Mouse (Mus musculus) neural tube, embryonic 10.5 days (tissue): Measurements from ENCODE around the gene Zfp984.
"Not testable (repeated sequence)": the region's sequence is repeated elsewhere in the genome, so short reads cannot be mapped to it uniquely, and the experiment has no call there.

Source experiments
- DNase-seq: peaks from one replicate; pipeline ENCODE4 v3.0.0-alpha.2; 2017; ENCODE audit warnings: low spot score; ENCODE audit errors: extremely low spot score

Zfp984 gene

GRCm38 (mm10) chr4:147809292-147809965 is at the start of gene Zfp984:
Zfp984 (minus strand) TSS chr4:147809788.
- DNase-seq = peak; percentile 64

GRCm38 (mm10) chr4:147850776-147851175 is 41.2 kb upstream of the Zfp984 start:
- no peak for DNase-seq

- DNase-seq = no peak
These were observed 39.0 kb upstream of the Zfp984 start for GRCm38 (mm10) chr4:147848584-147848991.

- DNase-seq = peak; percentile 63
These were observed 38.3 kb upstream of the Zfp984 start, which contains the start of gene Zfp933 for GRCm38 (mm10) chr4:147847614-147848583. Zfp933 (minus strand) TSS chr4:147848366.

- no peak for DNase-seq
These were observed 33.3 kb upstream of the Zfp984 start for GRCm38 (mm10) chr4:147842871-147843270.

GRCm38 (mm10) chr4:147839282-147839681 is 29.7 kb upstream of the Zfp984 start:
- DNase-seq = not testable (repeated sequence)

DNA sequence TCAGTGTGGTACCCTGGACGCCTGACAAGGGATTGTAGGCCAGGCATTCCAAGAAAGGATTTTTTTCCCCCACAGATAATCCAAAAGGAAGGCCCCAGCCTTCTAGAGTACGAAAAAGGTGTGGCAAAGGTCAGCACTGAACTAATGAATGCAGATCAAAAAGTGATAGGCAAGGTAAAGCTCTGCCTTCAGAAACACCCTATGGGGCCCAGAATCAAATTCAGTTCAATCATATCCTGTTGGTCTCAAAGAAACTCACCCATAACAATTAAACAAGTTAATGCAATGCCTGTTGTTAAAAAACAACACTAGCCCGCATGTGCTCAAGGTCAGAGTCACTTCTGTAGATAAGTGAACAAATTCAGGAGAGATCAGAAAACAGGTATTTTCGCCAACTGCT is 14.8 kb upstream of the Zfp984 start:
- no peak for DNase-seq

GRCm38 (mm10) chr4:147821414-147821813 is 11.8 kb upstream of the Zfp984 start:
- DNase-seq = not testable (repeated sequence)

DNA sequence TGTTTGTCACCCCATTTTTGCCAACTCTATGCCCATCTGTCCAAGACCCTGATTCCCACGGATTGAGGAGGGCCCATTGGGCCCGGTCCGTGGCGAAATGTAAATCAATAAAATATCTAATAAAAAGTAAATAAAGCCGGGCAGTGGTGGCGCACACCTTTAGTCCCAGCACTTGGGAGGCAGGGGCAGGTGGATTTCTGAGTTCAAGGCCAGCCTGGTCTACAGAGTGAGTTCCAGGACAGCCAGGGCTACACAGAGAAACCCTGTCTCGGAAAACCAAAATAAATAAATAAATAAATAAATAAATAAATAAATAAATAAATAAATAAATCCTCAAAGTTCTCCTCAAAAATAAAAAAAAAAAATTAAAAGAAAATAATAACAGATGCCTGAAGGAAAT is 10.1 kb upstream of the Zfp984 start:
- DNase-seq = not testable (repeated sequence)

DNA sequence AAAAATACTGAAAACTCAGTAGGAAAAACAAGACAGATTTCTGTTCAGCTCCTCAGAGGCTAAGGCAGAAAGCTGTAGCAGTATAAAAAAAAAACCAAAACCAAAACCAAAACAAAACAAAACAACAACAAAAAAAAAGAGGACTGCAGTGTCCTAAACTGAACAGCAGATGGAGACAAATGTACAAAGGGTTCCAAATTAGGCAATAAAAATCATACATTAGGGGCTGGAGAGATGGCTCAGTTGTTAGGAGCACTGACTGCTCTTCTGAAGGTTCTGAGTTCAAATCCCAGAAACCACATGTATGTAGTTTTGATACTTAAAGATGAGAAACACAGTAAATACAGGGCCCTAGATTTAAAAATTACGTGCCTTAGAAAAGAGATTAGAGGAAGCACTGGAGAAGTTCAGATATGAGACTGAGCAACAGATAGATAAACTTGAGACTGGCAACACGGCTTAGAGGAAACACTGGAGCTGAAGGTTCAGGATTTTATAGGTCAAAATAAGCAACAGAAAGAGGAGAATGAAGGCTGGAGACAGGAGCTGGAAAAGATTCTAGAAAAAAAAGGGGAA is 5.1 kb upstream of the Zfp984 start:
- DNase-seq = no peak

DNA sequence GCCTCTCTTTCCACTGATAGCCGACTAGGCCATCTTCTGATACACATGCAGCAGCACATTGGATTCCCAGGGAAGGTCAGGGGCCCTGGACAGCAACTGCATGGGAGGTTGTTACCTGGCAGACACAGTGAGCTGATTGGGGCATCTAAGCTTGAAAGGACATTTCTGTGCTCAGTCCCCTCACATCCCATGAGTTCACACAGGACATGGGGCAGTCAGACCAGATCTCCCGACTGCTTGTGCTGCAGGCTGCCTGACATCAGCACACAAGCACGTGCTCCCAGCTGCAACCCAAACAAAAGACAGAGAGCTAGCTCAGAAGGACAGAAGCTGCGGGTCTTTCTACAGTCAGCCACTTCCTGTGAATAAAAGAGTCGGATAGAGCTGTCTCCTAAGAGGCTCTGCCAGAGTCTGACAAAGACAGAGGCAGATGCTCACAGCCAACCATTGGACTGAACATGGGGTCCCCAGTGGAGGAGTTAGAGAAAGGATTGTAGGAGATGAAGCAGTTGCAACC is 3.7 kb upstream of the Zfp984 start:
- no peak for DNase-seq

DNA sequence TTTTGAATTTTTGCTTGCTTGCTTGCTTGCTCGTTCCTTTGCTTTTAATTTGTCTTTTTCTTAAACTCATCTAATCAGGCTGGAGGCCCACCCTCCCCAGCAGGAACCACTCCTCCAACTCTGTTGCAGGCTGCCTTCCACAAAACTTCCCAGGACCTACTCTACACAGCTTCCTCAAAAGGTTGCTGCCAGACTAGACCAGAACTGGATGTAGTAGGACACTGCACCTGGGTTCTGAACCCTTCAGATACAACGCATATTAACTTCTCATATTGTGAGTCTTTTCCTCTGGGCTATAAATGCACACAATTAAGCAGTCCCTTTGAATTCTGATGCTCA is 347 bp upstream of the Zfp984 start:
- not testable (repeated sequence) for DNase-seq

DNA sequence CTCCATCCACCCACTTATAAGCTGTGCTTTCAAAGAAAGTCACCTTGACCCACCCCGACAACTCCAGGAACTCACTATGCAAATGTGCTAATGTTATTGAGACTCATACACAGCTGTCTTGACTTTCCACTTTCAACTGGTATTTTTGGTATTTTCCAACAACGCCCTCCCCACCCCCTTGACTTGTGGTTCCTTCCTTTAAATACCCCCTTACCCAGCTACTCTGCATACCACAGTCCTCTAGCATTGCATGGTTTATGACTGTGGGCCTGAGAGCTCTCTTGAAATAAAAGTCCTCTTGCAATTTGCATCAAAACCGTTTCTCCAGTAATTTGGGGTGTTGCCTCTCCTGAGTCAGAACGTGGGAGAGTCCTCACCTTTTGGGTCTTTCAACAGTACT is 1.1 kb downstream of the Zfp984 start:
- DNase-seq = not testable (repeated sequence)

DNA sequence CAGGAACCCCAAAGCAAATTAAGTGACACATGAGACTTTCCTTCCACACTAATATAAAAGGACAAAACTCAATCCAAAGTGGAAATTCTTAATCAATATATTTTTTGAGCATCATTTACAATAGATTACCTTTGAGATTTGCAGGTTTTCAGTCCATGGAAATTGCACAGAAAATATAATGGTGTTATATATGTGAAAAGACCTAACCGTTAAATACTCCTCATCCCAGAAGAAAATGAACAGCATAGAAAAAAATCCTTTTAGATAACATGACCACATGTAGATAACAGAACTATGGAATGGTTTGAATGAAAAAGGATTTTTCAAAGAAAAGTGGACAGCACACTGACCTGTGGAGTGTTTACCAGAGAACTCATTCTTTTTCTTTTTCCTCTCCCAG is 14.3 kb downstream of the Zfp984 start:
- DNase-seq = not testable (repeated sequence)

GRCm38 (mm10) chr4:147794026-147794665 is 15.4 kb downstream of the Zfp984 start:
- DNase-seq = not testable (repeated sequence)

- DNase-seq = not testable (repeated sequence)
These were observed 16.1 kb downstream of the Zfp984 start for GRCm38 (mm10) chr4:147793390-147793916.

GRCm38 (mm10) chr4:147791729-147792128 is 17.9 kb downstream of the Zfp984 start:
- DNase-seq = not testable (repeated sequence)

- not testable (repeated sequence) for DNase-seq
These were observed 63.3 kb downstream of the Zfp984 start for GRCm38 (mm10) chr4:147746255-147746654.

DNA sequence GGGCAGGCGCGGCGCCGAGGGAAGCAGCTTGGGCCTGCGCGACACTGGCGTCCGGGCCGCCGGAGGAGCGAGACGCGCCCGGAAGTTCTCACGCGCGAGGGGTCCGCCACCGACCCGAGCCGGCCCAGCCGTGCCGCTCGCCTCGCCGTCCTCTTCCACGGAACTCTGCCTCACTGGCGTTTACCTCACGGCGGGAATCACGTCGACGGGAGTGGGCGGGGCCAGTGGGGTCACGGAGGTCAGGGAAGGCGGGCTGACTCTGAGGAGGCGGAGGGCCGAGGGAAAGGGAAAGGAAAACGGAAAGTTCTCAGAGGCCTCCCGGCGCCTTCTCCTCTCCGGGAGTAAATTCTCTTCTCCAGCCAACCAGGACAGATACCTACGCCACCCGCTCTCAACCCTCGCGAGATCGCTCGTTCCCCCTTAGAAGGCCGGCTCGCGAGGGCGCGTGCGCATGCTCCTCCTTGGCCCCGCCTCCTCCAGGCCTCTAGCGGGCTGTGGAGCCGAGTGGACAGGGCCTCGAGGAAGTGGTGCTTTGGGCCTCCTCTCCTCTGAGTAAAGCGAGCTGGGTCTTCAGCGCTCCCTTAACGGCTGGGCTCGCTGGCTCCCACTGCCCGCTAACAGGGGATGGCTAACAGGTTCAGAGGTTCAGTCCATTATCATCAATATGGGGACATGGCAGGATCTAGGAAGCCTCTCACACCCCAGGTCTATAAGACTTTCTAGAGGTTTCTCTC is 70.8 kb downstream of the Zfp984 start:
- peak; percentile 44 for DNase-seq
